Comparison of ENCODE assay signal across 8 mouse cellular contexts in genomic region chr1:24587141-24587541, GRCm38 (mm10). TPM values are rescaled to one million over a fixed set of nuclear protein-coding genes. Genes with fewer than 3 reads are reported as not detected.
DNase-seq lines count a peak whose midpoint lies in the region; ATAC-seq and TF ChIP-seq lines count a peak whose summit lies in the region.

Gene Col19a1 (minus strand): TSS chr1:24587472.

- peak within 1 kb of the TSS; percentile 99 for H3K4me2 ChIP-seq in hindbrain, embryonic 16.5 days (ENCODE audit: low read length)
- peak within 1 kb of the TSS; percentile 67 for H3K4me2 ChIP-seq in liver, embryonic 11.5 days

- 3% methylated on average over 22 of the region's 22 CpGs for WGBS in bone marrow, adult 2 months
- 1% methylated on average over 22 of the region's 22 CpGs for WGBS in hindbrain, embryonic 16.5 days
- 3% methylated on average over 22 of the region's 22 CpGs for WGBS in liver, embryonic 11.5 days

- no peak within 1 kb of the TSS for H3K27ac ChIP-seq in bone marrow, adult 2 months (ENCODE audit: control insufficient read depth, insufficient read depth, low read depth, low read length, poor library complexity)
- no peak within 1 kb of the TSS for H3K27ac ChIP-seq in embryonic fibroblast, embryonic 13.5 days (ENCODE audit: insufficient read depth, low read length)
- H3K27ac ChIP-seq in hindbrain, embryonic 16.5 days (ENCODE audit: low read depth, low read length): no peak within 1 kb of the TSS
- no peak within 1 kb of the TSS for H3K27ac ChIP-seq in liver, embryonic 11.5 days (ENCODE audit: low read depth, low read length)

- DNase-seq in gastrocnemius, postnatal 10 days: peak; percentile 36
- no peak for DNase-seq in gastrocnemius, adult 8-10 months (ENCODE audit: low spot score in 2 of 2)
- DNase-seq in liver, embryonic 11.5 days (ENCODE audit: low spot score): peak; percentile 35
- peak; percentile 30 to 40 for DNase-seq in right cerebral cortex, adult 2 months (ENCODE audit: low spot score in 2 of 2)

- H3K36me3 ChIP-seq in hindbrain, embryonic 16.5 days (ENCODE audit: control insufficient read depth, insufficient read depth, low read length): no peaks in the 10 kb centered on the region
- no peaks in the 10 kb centered on the region for H3K36me3 ChIP-seq in liver, embryonic 11.5 days (ENCODE audit: control insufficient read depth, insufficient read depth, low read length)

- no peaks in the 10 kb centered on the region for H3K9me3 ChIP-seq in hindbrain, embryonic 16.5 days (ENCODE audit: control insufficient read depth, low read length)
- no peaks in the 10 kb centered on the region for H3K9me3 ChIP-seq in liver, embryonic 11.5 days (ENCODE audit: control insufficient read depth, low read length)

- peaks cover 10% of the 10 kb centered on the region for H3K27me3 ChIP-seq in hindbrain, embryonic 16.5 days (replicated peaks; ENCODE audit: control insufficient read depth, insufficient read depth, low read length)
- peaks cover 28% of the 10 kb centered on the region for H3K27me3 ChIP-seq in liver, embryonic 11.5 days (replicated peaks; ENCODE audit: control insufficient read depth, insufficient read depth, low read length)

- peak within 1 kb of the TSS; percentile 11 for H3K4me3 ChIP-seq in bone marrow, adult 2 months (replicated peaks; ENCODE audit: control insufficient read depth, low read depth, low read length)
- peak within 1 kb of the TSS; percentile 37 for H3K4me3 ChIP-seq in embryonic fibroblast, embryonic 13.5 days (ENCODE audit: insufficient read depth, low read length)
- H3K4me3 ChIP-seq in hindbrain, embryonic 16.5 days (ENCODE audit: low read length): peak within 1 kb of the TSS; percentile 66
- peak within 1 kb of the TSS; percentile 42 for H3K4me3 ChIP-seq in liver, embryonic 11.5 days (ENCODE audit: low read depth, low read length)

- peak; percentile 74 for ATAC-seq in hindbrain, embryonic 16.5 days
- ATAC-seq in liver, embryonic 11.5 days (replicated peaks; ENCODE audit: low FRiP score): no peak
- ATAC-seq in CD4-positive, CD25-positive, alpha-beta regulatory T cell, adult 4 months: no peak

- H3K4me1 ChIP-seq in bone marrow, adult 2 months (ENCODE audit: control insufficient read depth, insufficient read depth, low read length): no peaks in the 10 kb centered on the region
- no peaks in the 10 kb centered on the region for H3K4me1 ChIP-seq in embryonic fibroblast, embryonic 13.5 days (ENCODE audit: control insufficient read depth, insufficient read depth, low read length)
- peaks cover 2% of the 10 kb centered on the region; the same call in 1 of the 2 replicates for H3K4me1 ChIP-seq in hindbrain, embryonic 16.5 days (ENCODE audit: control insufficient read depth, insufficient read depth, low read depth, low read length)
- no peaks in the 10 kb centered on the region for H3K4me1 ChIP-seq in liver, embryonic 11.5 days (replicated peaks; ENCODE audit: control insufficient read depth, insufficient read depth, low read length)

- TF ChIP-seq POLR2A in bone marrow, adult 2 months (IDR thresholded peaks at IDR 0.05; ENCODE audit: borderline replicate concordance, control insufficient read depth, low read depth, low read length): no peak
- TF ChIP-seq POLR2A in embryonic fibroblast, embryonic 13.5 days (IDR thresholded peaks at IDR 0.05; ENCODE audit: low read depth, low read length): no peak

- peak within 1 kb of the TSS; percentile 73 for H3K9ac ChIP-seq in hindbrain, embryonic 16.5 days (ENCODE audit: low read depth, low read length)
- no peak within 1 kb of the TSS for H3K9ac ChIP-seq in liver, embryonic 11.5 days (ENCODE audit: low read depth, low read length)

- TF ChIP-seq CTCF in bone marrow, adult 2 months (IDR thresholded peaks at IDR 0.05; ENCODE audit: control insufficient read depth, insufficient read depth, low read length): no peak
- no peak for TF ChIP-seq CTCF in embryonic fibroblast, embryonic 13.5 days (IDR thresholded peaks at IDR 0.05; ENCODE audit: borderline replicate concordance, insufficient read depth, low read length)

RNA-seq across cellular contexts. Expression of gene Col19a1, which starts in this region (rescaled TPM):
- total RNA-seq in gastrocnemius, postnatal 10 days (2021): 1 to 10 TPM; 7.5 to 7.8 TPM
- total RNA-seq in gastrocnemius, adult 8-10 months (2022): 1 to 10 TPM in 3 of 4 experiments, under 1 TPM in 1; 0.87 to 1.8 (median 1.2) TPM
- 0.40 and 1.2 TPM in 2 replicates for polyA plus RNA-seq in bone marrow, adult 2 months (2011; ENCODE audit: insufficient read depth, insufficient read length, low replicate concordance, missing spikeins)
- polyA plus RNA-seq in embryonic fibroblast, embryonic 13.5 days (2011; ENCODE audit: insufficient read length, low read depth, missing spikeins): 0.18 and 0.32 TPM in 2 replicates
- 2.6 and 2.7 TPM in 2 replicates for polyA plus RNA-seq in hindbrain, embryonic 16.5 days (2015; fragmentation: Nextera tagmentation; extraction: Ambion mirVana)
- 0.23 TPM in 2 replicates for polyA plus RNA-seq in liver, embryonic 11.5 days (2014; fragmentation: Nextera tagmentation; extraction: Ambion mirVana)
- not detected for polyA plus RNA-seq in CD4-positive, CD25-positive, alpha-beta regulatory T cell, adult 4 months (2017; shearing (Covaris generic))

Comparison
In these comparisons a context has a peak if more than half of its experiments do, and no peak if none do; other contexts are left out.
1. DNase-seq: peak in gastrocnemius, postnatal 10 days (single experiment) and right cerebral cortex, adult 2 months (2 of 2); none in gastrocnemius, adult 8-10 months (0 of 2).
2. Peak in DNase-seq, H3K4me3 ChIP-seq and H3K4me2 ChIP-seq in liver, embryonic 11.5 days; RNA of the gene not detected or under 1 TPM.
3. H3K4me3 ChIP-seq: peak in every context shown above with its lines; median percentile 66 in hindbrain, embryonic 16.5 days; 42 in liver, embryonic 11.5 days; 37 in embryonic fibroblast, embryonic 13.5 days; 11 in bone marrow, adult 2 months.